Mouse (Mus musculus): ENCODE data around the gene Itga6. TPM values are rescaled to one million over a fixed set of nuclear protein-coding genes. Genes with fewer than 3 reads are reported as not detected.

Gene Itga6
- polyA plus RNA-seq, 1 experiment from 2014 or later = 78.2 TPM

GRCm38 (mm10) chr2:71739173-71739860, 6.1 kb upstream of the Itga6 start:
- H3K9ac ChIP-seq (replicated peaks; ENCODE audit: low read depth) = no peak overlapping the region
- 45% methylated on average over 9 of the region's 9 CpGs for WGBS
- H3K4me3 ChIP-seq (ENCODE audit: low read depth, low read length) = no peak overlapping the region
- ATAC-seq (peak; percentile 70), DNase-seq (ENCODE audit: low spot score) (peak; percentile 63)
- no peaks in the 10 kb centered on the region for H3K27me3 ChIP-seq (replicated peaks; ENCODE audit: insufficient read depth, low read length)
- no peaks in the 10 kb centered on the region for H3K36me3 ChIP-seq (ENCODE audit: insufficient read depth, low read length)
- H3K9me3 ChIP-seq (ENCODE audit: low read length) = no peaks in the 10 kb centered on the region
- TF ChIP-seq CTCF (IDR thresholded peaks at IDR 0.05) = no peak
- 0 out of 2 replicates have a peak, but pooled peaks have one; percentile 26 for TF ChIP-seq EP300 (IDR thresholded peaks at IDR 0.05)
- no peak overlapping the region; the same call in 1 of the 2 replicates for H3K27ac ChIP-seq (ENCODE audit: low read length)
- peaks cover 11% of the 10 kb centered on the region; the same call in 1 of the 2 replicates for H3K4me1 ChIP-seq (ENCODE audit: insufficient read depth, low read depth, low read length)
- no peak overlapping the region for H3K4me2 ChIP-seq (replicated peaks; ENCODE audit: low read depth, low read length)

GRCm38 (mm10) chr2:71742557-71742956, 2.9 kb upstream of the Itga6 start:
- ATAC-seq = no peak
- no peak for DNase-seq (ENCODE audit: low spot score)
- TF ChIP-seq EP300 (IDR thresholded peaks at IDR 0.05) (no peak), CTCF (IDR thresholded peaks at IDR 0.05) (no peak)
- Histone ChIP-seq H3K27me3 (replicated peaks; ENCODE audit: insufficient read depth, low read length) (no peaks in the 10 kb centered on the region), H3K36me3 (ENCODE audit: insufficient read depth, low read length) (no peaks in the 10 kb centered on the region), H3K4me1 (ENCODE audit: insufficient read depth, low read depth, low read length) (peaks cover 25% of the 10 kb centered on the region; the same call in 1 of the 2 replicates), H3K27ac (ENCODE audit: low read length) (no peak overlapping the region), H3K4me3 (ENCODE audit: low read depth, low read length) (no peak overlapping the region), H3K4me2 (replicated peaks; ENCODE audit: low read depth, low read length) (no peak overlapping the region), H3K9me3 (ENCODE audit: low read length) (no peaks in the 10 kb centered on the region), H3K9ac (replicated peaks; ENCODE audit: low read depth) (no peak overlapping the region)
- 56% methylated on average over 4 of the region's 4 CpGs for WGBS

GRCm38 (mm10) chr2:71743377-71743776, 2.0 kb upstream of the Itga6 start:
- Histone ChIP-seq H3K9me3 (ENCODE audit: low read length) (no peaks in the 10 kb centered on the region), H3K9ac (replicated peaks; ENCODE audit: low read depth) (no peak overlapping the region), H3K36me3 (ENCODE audit: insufficient read depth, low read length) (no peaks in the 10 kb centered on the region), H3K27ac (ENCODE audit: low read length) (no peak overlapping the region), H3K4me1 (ENCODE audit: insufficient read depth, low read depth, low read length) (peaks cover 25% of the 10 kb centered on the region; the same call in 1 of the 2 replicates), H3K4me2 (replicated peaks; ENCODE audit: low read depth, low read length) (no peak overlapping the region), H3K4me3 (ENCODE audit: low read depth, low read length) (no peak overlapping the region), H3K27me3 (replicated peaks; ENCODE audit: insufficient read depth, low read length) (no peaks in the 10 kb centered on the region)
- DNase-seq (ENCODE audit: low spot score) = no peak
- 59% methylated on average over 7 of the region's 7 CpGs for WGBS
- ATAC-seq = no peak
- TF ChIP-seq EP300 (IDR thresholded peaks at IDR 0.05) (no peak), CTCF (IDR thresholded peaks at IDR 0.05) (no peak)

- H3K4me1 ChIP-seq (ENCODE audit: insufficient read depth, low read depth, low read length) = peaks cover 20% of the 10 kb centered on the region; the same call in 1 of the 2 replicates
- no peak overlapping the region for H3K4me3 ChIP-seq (ENCODE audit: low read depth, low read length)
- H3K4me2 ChIP-seq (replicated peaks; ENCODE audit: low read depth, low read length) = no peak overlapping the region
- DNase-seq (ENCODE audit: low spot score) (no peak), ATAC-seq (no peak)
- H3K9me3 ChIP-seq (ENCODE audit: low read length) = no peaks in the 10 kb centered on the region
- no peak for TF ChIP-seq EP300 (IDR thresholded peaks at IDR 0.05)
- no peak for TF ChIP-seq CTCF (IDR thresholded peaks at IDR 0.05)
- 0 out of 2 replicates have a peak overlapping the region, but pooled peaks have one; percentile 26 for H3K27ac ChIP-seq (ENCODE audit: low read length)
- H3K36me3 ChIP-seq (ENCODE audit: insufficient read depth, low read length) = no peaks in the 10 kb centered on the region
- no peak overlapping the region for H3K9ac ChIP-seq (replicated peaks; ENCODE audit: low read depth)
- WGBS = 24% methylated on average over 9 of the region's 9 CpGs
- no peaks in the 10 kb centered on the region for H3K27me3 ChIP-seq (replicated peaks; ENCODE audit: insufficient read depth, low read length)
These were observed 1.1 kb upstream of the Itga6 start for GRCm38 (mm10) chr2:71744320-71744719.

- WGBS = 23% methylated on average over 11 of the region's 11 CpGs
- Histone ChIP-seq H3K9me3 (ENCODE audit: low read length) (no peaks in the 10 kb centered on the region), H3K27me3 (replicated peaks; ENCODE audit: insufficient read depth, low read length) (no peaks in the 10 kb centered on the region), H3K27ac (ENCODE audit: low read length) (0 out of 2 replicates have a peak overlapping the region, but pooled peaks have one; percentile 14), H3K4me1 (ENCODE audit: insufficient read depth, low read depth, low read length) (peaks cover 16% of the 10 kb centered on the region; the same call in 1 of the 2 replicates), H3K36me3 (ENCODE audit: insufficient read depth, low read length) (no peaks in the 10 kb centered on the region), H3K4me3 (ENCODE audit: low read depth, low read length) (no peak overlapping the region), H3K9ac (replicated peaks; ENCODE audit: low read depth) (no peak overlapping the region), H3K4me2 (replicated peaks; ENCODE audit: low read depth, low read length) (no peak overlapping the region)
- DNase-seq (ENCODE audit: low spot score) (peak; percentile 62), ATAC-seq (peak; percentile 78)
- no peak for TF ChIP-seq CTCF (IDR thresholded peaks at IDR 0.05)
- no peak for TF ChIP-seq EP300 (IDR thresholded peaks at IDR 0.05)
These were observed 432 bp upstream of the Itga6 start for GRCm38 (mm10) chr2:71744861-71745507.

- WGBS = 79% methylated on average over 5 of the region's 5 CpGs
- Histone ChIP-seq H3K4me1 (ENCODE audit: insufficient read depth, low read depth, low read length) (peaks cover 20% of the 10 kb centered on the region; the same call in 1 of the 2 replicates), H3K27ac (ENCODE audit: low read length) (no peak overlapping the region), H3K4me3 (ENCODE audit: low read depth, low read length) (no peak overlapping the region), H3K9ac (replicated peaks; ENCODE audit: low read depth) (no peak overlapping the region), H3K36me3 (ENCODE audit: insufficient read depth, low read length) (no peaks in the 10 kb centered on the region), H3K27me3 (replicated peaks; ENCODE audit: insufficient read depth, low read length) (no peaks in the 10 kb centered on the region), H3K4me2 (replicated peaks; ENCODE audit: low read depth, low read length) (no peak overlapping the region), H3K9me3 (ENCODE audit: low read length) (no peaks in the 10 kb centered on the region)
- ATAC-seq = no peak
- TF ChIP-seq CTCF (IDR thresholded peaks at IDR 0.05) (no peak), EP300 (IDR thresholded peaks at IDR 0.05) (no peak)
- DNase-seq (ENCODE audit: low spot score) = no peak
These were observed 3.0 kb downstream of the Itga6 start for GRCm38 (mm10) chr2:71748451-71748850.

Measured in lung, postnatal 0 days (tissue).